Mouse (Mus musculus) adrenal gland, adult 18-20 months (tissue): ENCODE data around the gene U2af1l4. TPM values are rescaled to one million over a fixed set of nuclear protein-coding genes. Genes with fewer than 3 reads are reported as not detected.

Source experiments
- DNase-seq, 2 experiments: peaks; one replicate each; pipeline ENCODE4 v3.0.0; 2021 to 2022; ENCODE audit warnings: low spot score in 2 of 2
- microRNA-seq, 2 experiments: library from miRNA; unstranded; fragments of <30 nt; microRNA quantifications; one replicate each; pipeline ENCODE4 v1.2.0; 2021; ENCODE audit warnings: borderline number of aligned reads in 2 of 2
- total RNA-seq, 2 experiments: library from RNA; stranded (reverse); gene quantifications; 1 replicate in 1 of 2; 2 replicates in 1 of 2; pipeline ENCODE4 v1.2.3; 2021

U2af1l4 gene
- total RNA-seq, 2 experiments from 2014 or later: 67.1 to 67.4 TPM

DNA sequence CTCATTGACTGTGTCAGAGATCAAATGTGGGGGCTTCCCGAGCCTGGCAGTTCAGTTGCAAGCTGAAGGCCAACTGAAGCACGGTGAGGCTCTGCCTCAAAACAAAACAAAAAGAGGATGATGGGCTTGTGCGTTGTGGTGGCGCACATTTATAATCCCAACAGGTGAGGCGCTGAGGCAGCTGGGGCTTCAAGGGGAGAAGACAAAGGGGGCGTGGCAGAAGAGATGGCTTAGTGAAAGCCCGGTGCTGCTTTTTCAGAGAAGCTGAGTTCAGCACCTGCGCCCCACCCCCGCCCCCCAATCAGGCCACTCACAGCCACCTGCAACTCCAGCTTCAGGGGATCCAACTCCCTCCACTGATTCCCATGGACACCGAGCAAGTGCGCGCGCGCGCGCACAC is 45.4 kb downstream of the U2af1l4 start:
- DNase-seq: no peak

GRCm38 (mm10) chr7:30610043-30610442 is 46.9 kb downstream of the U2af1l4 start:
- no peak for DNase-seq

- no peak for DNase-seq
Measured at GRCm38 (mm10) chr7:30612654-30613402, 49.7 kb downstream of the U2af1l4 start, which contains the start of gene Upk1a. TSS of gene Upk1a (minus strand) at chr7:30612847.

DNA sequence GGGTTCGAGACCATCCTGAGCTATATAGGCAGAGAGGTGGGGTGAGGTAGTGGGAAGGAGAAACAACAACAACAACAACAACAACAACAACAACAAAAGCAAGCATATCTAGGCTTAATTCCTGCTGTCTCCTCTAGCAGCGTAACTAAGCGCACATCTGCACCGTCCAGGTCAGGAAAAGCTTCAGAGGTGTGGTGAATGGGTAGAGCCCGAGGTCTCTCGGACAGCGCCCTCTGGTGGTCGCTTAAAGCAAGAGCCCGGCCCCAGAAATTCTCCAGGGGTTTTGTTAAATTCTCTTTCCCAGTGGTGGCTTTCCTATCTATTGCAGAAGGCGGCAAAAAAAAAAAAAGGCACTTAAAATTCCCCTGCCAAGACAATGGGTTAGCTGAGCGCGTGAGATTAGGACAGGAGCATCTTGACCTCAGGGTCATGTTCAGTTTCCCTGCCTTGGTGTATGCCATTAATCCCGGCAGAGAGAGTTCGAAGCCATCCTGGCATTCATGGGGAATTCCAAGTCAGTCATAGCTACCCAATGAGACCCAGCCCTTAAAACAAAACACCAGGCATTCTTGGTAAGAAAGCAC is 50.5 kb downstream of the U2af1l4 start:
- peak; percentile 58 to 67 for DNase-seq

- DNase-seq: no peak
Measured at GRCm38 (mm10) chr7:30614454-30614853, 51.4 kb downstream of the U2af1l4 start.

Small RNAs within 50 kb of the gene (microRNA-seq; reads per million reads assigned to microRNA genes)
- 0.95 to 2.4 reads per million in 2 experiments for gene Gm38670
- 0 reads per million in 2 experiments for gene Mir3569

Other genes with a start within 250 kb of the U2af1l4 start
- gene Syne4, start 248.5 kb upstream of the U2af1l4 start, total RNA-seq: 10 to 100 TPM; 21.8 to 31.5 TPM
- gene E130208F15Rik, start 241.6 kb upstream of the U2af1l4 start, total RNA-seq: 1 to 10 TPM in 1 of 2 experiments, under 1 TPM in 1; 0.63 to 1.0 TPM
- 10 to 100 TPM in 1 of 2 experiments, 1 to 10 TPM in 1; 8.8 to 12.0 TPM for gene Sdhaf1, start 239.4 kb upstream of the U2af1l4 start, total RNA-seq
- gene Lrfn3, start 200.5 kb upstream of the U2af1l4 start, total RNA-seq: 1 to 10 TPM; 6.7 to 8.5 TPM
- gene Tyrobp, start 149.5 kb upstream of the U2af1l4 start, total RNA-seq: 10 to 100 TPM; 34.7 to 68.5 TPM
- gene Hcst, start 143.4 kb upstream of the U2af1l4 start, total RNA-seq: 1 to 10 TPM; 1.5 to 1.9 TPM
- 1 to 10 TPM; 1.6 to 2.0 TPM for gene Nfkbid, start 141.6 kb upstream of the U2af1l4 start, total RNA-seq
- 10 to 100 TPM; 31.8 to 40.6 TPM for gene Aplp1, start 117.8 kb upstream of the U2af1l4 start, total RNA-seq
- gene Kirrel2, start 105.6 kb upstream of the U2af1l4 start, total RNA-seq: not detected
- gene Nphs1, start 105.0 kb upstream of the U2af1l4 start, total RNA-seq: not detected
- 1 to 10 TPM in 1 of 2 experiments, not detected in 1; 1.2 TPM for gene Prodh2, start 69.7 kb upstream of the U2af1l4 start, total RNA-seq
- gene Arhgap33, start 28.2 kb upstream of the U2af1l4 start, total RNA-seq: 1 to 10 TPM; 1.8 to 2.7 TPM
- 10 to 100 TPM; 26.3 to 34.9 TPM for gene Hspb6, start 11.1 kb upstream of the U2af1l4 start, total RNA-seq
- gene Proser3, start 11.0 kb upstream of the U2af1l4 start, total RNA-seq: 1 to 10 TPM; 6.5 to 6.9 TPM
- 10 to 100 TPM; 47.0 to 59.3 TPM for gene Lin37, start 3.5 kb upstream of the U2af1l4 start, total RNA-seq
- gene Gm49396, start within 50 bp of the U2af1l4 start, total RNA-seq: 1 to 10 TPM; 4.6 to 8.2 TPM
- 100 to 1,000 TPM; 130 to 154 TPM for gene Psenen, start 326 bp downstream of the U2af1l4 start, total RNA-seq
- 1 to 10 TPM; 3.6 to 4.3 TPM for gene Igflr1, start 2.1 kb downstream of the U2af1l4 start, total RNA-seq
- gene Kmt2b, start 25.4 kb downstream of the U2af1l4 start, total RNA-seq: 10 to 100 TPM; 37.8 to 56.6 TPM
- gene Zbtb32, start 35.6 kb downstream of the U2af1l4 start, total RNA-seq: under 1 TPM in 1 of 2 experiments, not detected in 1; 0.83 TPM
- under 1 TPM; 0.19 to 0.20 TPM for gene Upk1a, start 49.5 kb downstream of the U2af1l4 start, total RNA-seq
- 1,000 to 10,000 TPM; 1,148 to 1,842 TPM for gene Cox6b1, start 62.9 kb downstream of the U2af1l4 start, total RNA-seq
- gene Etv2, start 72.6 kb downstream of the U2af1l4 start, total RNA-seq: not detected
- gene Rbm42, start 87.0 kb downstream of the U2af1l4 start, total RNA-seq: 10 to 100 TPM; 84.9 to 86.7 TPM
- 1 to 10 TPM; 6.9 to 7.9 TPM for gene Haus5, start 101.7 kb downstream of the U2af1l4 start, total RNA-seq
- not detected for gene Pmis2, start 108.3 kb downstream of the U2af1l4 start, total RNA-seq
- gene 2200002J24Rik, start 135.6 kb downstream of the U2af1l4 start, total RNA-seq: 1 to 10 TPM; 2.7 to 6.4 TPM
- 1 to 10 TPM; 1.3 to 2.6 TPM for gene Atp4a, start 148.9 kb downstream of the U2af1l4 start, total RNA-seq
- 100 to 1,000 TPM; 197 to 214 TPM for gene Tmem147, start 166.2 kb downstream of the U2af1l4 start, total RNA-seq
- gene Gapdhs, start 180.4 kb downstream of the U2af1l4 start, total RNA-seq: under 1 TPM in 1 of 2 experiments, not detected in 1; 0.20 TPM
- gene Sbsn, start 188.2 kb downstream of the U2af1l4 start, total RNA-seq: 100 to 1,000 TPM; 145 to 483 TPM
- gene Dmkn, start 200.5 kb downstream of the U2af1l4 start, total RNA-seq: 1 to 10 TPM; 4.2 to 6.0 TPM
- 1 to 10 TPM in 1 of 2 experiments, not detected in 1; 2.5 TPM for gene Krtdap, start 224.6 kb downstream of the U2af1l4 start, total RNA-seq